Mouse (Mus musculus) gastrocnemius, postnatal 10 days (tissue): ENCODE results near the gene Map4k2. TPM values are rescaled to one million over a fixed set of nuclear protein-coding genes. Genes with fewer than 3 reads are reported as not detected.

Experiments used
- DNase-seq: peaks from one replicate; pipeline ENCODE4 v3.0.0; 2021; ENCODE audit warnings: mixed read lengths
- total RNA-seq, 2 experiments: library from RNA; stranded (reverse); gene quantifications; 2 replicates each; pipeline ENCODE4 v1.2.3; 2021

Gene Map4k2
- total RNA-seq, 2 experiments from 2014 or later, result 11.9 to 19.3 TPM

GRCm38 (mm10) chr19:6346023-6346422 lies 5.1 kb downstream of the Map4k2 start:
- no peak for DNase-seq

DNA sequence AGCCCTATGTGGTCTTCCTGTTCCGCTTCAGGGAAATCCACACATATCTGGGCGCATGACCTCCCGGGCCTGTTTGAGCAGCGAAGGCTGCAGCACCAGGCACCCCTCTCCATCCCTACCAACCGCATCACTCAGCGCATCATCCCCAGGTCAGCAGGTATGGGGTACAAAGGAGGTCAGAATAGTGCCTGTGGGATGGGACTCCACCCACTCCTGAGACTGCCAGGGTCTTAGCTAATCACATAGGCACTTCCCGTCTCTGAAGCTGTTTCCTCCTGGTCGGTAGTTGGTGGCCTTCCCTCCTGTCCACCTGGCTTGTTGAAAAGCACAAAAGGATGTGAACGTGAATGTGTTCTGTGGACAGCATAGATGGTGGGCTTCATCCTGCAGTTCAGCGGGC lies 5.7 kb downstream of the Map4k2 start:
- DNase-seq, result no peak

GRCm38 (mm10) chr19:6347615-6348014 lies 6.7 kb downstream of the Map4k2 start:
- no peak for DNase-seq

GRCm38 (mm10) chr19:6348717-6349116 lies 7.8 kb downstream of the Map4k2 start:
- DNase-seq, result no peak

DNA sequence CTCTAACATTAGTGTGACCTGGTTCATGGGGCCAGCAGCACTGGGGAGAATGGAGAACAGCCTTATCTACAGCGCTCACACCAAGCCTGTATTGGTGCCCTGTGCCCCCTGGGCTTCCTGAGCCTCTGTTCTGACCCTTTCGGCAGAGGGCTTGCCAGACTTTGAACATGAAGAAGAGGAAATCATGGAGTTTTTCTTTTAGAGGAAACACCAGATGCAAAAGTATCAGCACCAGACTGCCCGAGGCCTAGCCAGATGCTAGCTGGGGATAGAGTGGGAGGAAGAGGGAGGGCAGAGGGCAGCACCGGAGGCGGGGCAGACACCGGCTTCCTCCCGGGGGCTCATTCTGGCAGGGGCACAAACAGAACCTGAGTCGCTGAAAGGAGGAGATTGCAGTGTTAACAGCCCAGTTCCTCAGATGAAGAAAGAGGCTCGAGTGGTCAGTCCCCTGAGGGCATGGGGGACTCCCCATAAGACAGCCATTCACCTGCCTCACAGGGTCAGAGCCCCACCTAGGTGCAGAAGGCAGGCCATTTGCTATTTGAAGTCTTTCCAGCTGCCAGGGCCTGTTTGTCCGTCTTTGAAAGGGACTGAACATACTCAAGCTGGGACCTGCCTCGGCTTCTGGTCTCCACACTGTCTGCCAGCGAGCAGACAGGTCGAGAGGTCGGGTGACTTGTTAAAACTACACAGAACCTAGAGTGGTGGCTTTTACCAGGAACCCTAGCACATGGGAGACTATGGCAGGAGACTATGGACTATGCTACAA lies 8.5 kb downstream of the Map4k2 start:
- no peak for DNase-seq

DNA sequence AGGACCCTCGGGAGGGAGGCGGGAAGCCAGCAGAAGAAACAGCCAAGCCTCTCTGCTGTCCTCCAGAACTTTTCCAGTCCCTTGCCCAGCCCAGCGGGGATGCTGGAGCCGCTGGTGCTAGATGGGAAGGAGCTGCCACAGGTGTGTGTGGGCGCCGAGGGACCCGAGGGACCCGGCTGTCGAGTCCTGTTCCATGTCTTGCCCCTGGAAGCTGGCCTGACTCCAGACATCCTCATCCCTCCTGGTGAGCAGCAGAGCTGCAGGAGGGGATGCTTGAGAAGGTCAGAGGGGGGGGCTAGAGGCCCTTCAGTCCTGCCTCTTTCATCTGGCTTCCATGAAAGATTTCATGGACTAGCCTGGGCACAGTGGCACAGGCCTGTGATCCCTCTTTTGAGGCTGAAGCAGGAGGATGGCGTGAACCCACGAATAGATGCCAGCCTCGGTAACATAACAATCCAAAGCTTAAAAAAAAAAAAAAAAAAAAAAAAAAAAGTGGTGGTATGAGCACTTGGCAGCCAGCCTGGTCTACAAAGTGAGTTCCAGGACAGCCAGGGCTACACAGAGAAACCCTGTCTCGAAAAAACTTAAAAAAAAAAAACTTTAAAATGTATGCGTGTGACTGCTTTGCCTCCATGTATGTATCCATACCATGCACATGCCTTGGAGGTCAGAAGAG lies 10.6 kb downstream of the Map4k2 start:
- no peak for DNase-seq

GRCm38 (mm10) chr19:6352107-6352505 lies 11.2 kb downstream of the Map4k2 start:
- DNase-seq, result no peak

GRCm38 (mm10) chr19:6354030-6354429 lies 13.1 kb downstream of the Map4k2 start:
- DNase-seq, result no peak

DNA sequence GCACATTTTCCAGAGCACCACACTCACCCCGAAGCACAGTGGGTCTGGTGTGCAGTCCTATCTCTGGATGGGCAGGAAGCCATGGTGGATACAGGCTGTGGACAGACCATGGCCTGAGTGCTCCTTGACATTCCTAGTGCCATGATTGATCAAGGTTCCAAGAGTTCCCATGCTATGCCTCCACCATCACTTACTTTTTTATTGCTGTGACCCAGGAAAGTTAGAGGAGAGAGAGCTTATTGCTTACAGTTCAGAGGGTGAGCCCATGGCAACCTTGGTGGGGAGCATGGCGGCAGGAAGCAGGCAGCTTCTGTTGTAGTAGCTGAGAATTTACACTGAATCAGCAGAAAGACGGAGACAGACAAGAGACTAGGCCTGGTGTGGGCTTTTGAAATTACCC lies 20.4 kb downstream of the Map4k2 start:
- DNase-seq, result no peak

- no peak for DNase-seq
Observed at GRCm38 (mm10) chr19:6363091-6363410, 22.1 kb downstream of the Map4k2 start.

GRCm38 (mm10) chr19:6363411-6364240 lies 22.7 kb downstream of the Map4k2 start, which contains the start of gene Sf1:
Sf1 (plus strand) TSS chr19:6363690.
- peak; percentile 99 for DNase-seq

DNA sequence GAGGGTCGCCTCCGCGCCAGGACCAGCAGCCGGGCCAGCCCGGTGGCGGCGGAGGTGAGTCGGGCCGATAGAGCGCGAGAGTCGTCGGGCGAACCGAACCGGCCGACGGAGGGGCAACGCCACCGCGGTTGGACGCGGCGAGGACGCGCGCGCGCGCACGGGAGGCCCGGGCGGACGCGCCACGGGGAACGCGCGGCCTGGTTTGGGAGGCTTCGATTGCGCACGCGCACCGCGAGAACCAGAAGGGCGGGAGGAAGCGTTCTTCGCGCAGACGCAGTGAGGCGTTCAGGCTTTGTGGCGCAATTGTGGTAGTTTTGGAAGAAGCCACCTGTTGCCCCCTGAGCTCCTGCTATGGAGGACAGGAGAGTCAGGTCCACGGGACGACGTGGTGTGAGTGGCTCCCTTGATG lies 23.4 kb downstream of the Map4k2 start:
- DNase-seq, result peak; percentile 96

GRCm38 (mm10) chr19:6364842-6365241 lies 23.9 kb downstream of the Map4k2 start:
- no peak for DNase-seq

DNA sequence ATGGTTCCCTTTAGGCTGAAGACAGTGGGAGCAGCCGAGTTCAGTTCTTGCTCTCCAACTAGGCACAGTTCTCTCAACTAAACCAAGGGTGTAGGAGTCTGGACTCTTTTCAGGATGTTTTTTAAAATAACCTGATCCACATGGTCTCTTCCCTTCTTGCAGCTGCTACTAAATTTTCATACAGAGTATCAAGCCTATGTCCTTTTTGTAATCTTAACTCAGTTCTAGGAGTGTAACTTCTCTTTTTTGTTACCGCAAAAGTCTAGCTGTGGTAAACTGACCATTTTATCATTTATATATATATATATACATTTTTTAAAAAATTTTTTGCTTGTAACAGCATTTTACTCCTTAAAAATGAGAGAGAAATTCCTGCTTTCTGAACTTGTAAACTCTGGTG lies 29.2 kb downstream of the Map4k2 start:
- DNase-seq, result no peak

DNA sequence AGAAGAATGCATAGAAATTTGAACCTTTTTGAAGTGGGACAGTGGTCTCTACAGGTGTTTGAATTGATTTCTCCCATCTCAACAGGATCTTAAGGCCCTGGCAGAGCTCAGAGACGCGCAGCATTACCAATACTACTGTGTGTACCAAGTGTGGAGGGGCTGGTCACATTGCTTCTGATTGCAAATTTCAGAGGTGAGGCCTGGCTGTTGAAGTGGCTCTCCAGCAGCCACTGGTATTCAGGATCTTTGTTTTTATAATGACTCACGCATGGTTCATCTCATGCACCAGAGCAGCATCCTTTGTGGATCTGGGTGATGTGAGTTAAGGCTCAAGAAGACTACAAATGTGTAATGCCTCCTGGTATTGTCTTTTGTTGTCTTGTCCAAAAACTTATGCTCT lies 31.5 kb downstream of the Map4k2 start:
- no peak for DNase-seq

DNA sequence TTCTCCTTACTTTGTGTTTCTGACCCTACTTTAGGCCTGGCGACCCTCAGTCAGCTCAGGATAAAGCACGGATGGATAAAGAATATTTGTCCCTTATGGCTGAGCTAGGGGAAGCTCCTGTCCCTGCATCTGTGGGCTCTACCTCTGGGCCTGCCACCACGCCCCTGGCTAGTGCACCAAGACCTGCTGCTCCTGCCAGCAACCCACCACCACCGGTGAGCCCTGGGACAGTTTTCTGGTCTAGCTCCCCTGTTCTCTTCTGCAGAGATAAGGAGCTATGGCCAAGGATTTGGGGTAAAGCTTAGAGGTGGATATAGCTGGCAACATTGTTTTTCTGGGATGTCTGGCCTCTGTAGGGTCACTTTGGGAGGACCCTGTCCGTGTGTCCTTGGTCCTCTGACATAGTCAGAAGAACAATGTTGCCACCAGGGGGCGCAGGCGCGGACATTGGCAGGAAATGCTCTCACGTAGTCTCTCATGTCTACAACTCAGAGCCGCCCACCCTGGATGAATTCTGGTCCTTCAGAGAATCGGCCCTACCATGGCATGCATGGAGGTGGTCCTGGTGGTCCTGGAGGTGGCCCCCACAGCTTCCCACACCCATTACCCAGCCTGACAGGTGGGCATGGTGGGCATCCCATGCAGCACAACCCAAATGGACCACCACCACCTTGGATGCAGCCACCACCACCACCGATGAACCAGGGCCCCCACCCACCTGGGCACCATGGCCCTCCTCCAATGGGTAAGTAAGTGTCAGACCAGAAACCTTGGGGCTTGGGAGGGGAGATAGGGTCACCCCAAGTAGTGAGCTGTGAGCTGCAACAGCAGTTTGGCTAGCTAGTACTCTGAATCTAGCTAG lies 32.8 kb downstream of the Map4k2 start:
- DNase-seq, result peak; percentile 96

DNA sequence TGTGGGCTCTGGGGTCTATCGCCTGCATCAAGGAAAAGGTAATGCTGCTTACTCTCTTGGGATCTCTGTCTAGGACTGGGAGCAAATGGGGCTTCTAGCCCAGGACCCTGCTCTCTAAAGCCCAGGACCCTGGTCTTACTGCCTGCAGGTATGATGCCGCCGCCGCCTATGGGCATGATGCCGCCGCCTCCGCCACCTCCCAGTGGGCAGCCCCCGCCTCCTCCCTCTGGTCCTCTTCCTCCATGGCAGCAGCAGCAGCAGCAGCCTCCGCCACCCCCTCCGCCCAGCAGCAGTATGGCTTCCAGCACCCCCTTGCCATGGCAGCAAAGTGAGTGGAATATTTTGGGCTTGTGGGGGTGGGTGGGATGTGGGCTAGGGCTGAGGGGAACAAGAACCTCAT lies 33.6 kb downstream of the Map4k2 start:
- no peak for DNase-seq

GRCm38 (mm10) chr19:6375423-6376254 lies 34.7 kb downstream of the Map4k2 start:
- DNase-seq, result no peak

DNA sequence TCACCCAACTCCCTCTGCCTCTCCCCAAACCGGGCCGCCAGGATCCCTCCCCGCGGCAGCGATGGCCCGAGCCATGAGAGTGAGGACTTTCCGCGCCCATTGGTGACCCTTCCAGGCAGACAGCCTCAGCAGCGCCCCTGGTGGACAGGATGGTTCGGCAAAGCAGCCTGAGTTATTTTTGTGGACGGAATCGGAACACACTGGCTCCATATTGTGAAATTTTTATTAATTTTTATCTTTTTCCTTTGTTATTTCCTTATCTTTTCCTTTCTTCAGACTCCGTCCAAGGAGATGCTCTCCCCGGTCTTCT lies 35.3 kb downstream of the Map4k2 start:
- DNase-seq, result peak; percentile 85

- no peak for DNase-seq
Observed at GRCm38 (mm10) chr19:6376643-6377042, 35.7 kb downstream of the Map4k2 start.

DNA sequence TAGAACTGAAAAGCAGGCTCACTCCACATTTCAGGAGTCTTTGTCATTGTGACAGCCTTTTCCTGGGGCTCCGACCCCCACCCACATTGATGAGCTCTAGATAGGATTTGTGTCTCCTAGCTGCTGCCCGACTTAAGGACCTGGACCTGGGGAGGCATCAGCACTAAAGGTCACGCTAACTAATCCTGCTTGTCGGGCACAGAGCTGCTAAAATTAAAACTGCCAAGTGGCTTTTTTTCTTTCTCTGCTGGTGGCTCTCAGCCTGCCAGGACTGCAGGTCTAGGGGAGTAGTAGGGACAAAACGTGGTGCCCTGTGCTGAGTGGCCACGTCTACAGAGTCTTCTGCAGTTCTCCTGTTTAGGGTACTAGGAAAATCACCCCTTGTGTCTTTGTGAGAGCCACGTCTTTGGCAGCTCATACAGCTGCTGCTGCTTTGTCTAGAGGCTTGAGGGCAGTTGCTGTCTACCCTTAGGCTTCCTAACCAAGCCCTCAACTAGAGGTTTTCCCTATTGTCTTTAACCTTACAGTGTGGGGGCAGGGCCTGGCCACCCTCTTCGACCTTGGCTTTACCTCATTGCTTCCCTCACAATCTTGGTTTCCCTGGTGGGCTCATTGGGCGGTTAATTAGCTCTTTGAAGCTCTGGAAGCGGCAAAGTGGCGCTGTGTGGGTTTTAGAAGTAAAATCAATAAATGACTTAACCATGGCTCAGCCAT lies 36.5 kb downstream of the Map4k2 start:
- DNase-seq, result no peak
